Mouse (Mus musculus) testis, adult 2 months (tissue): Measurements from ENCODE around the gene Akr1d1.

Source experiments
- CTCF ChIP-seq: fragments of 200-500 bp; IDR thresholded peaks from 2 replicates; pipeline ENCODE4 v1.5.1; 2012; ENCODE audit warnings: low read depth, mild to moderate bottlenecking, inconsistent platforms, low read length, moderate library complexity; ENCODE audit not compliant: control insufficient read depth, insufficient read depth, insufficient replicate concordance
- POLR2A ChIP-seq: fragments of 200-500 bp; IDR thresholded peaks from 2 replicates; pipeline ENCODE4 v1.6.1; 2012; ENCODE audit warnings: low read depth, mild to moderate bottlenecking, inconsistent platforms, low read length, moderate library complexity; ENCODE audit not compliant: control insufficient read depth

DNA sequence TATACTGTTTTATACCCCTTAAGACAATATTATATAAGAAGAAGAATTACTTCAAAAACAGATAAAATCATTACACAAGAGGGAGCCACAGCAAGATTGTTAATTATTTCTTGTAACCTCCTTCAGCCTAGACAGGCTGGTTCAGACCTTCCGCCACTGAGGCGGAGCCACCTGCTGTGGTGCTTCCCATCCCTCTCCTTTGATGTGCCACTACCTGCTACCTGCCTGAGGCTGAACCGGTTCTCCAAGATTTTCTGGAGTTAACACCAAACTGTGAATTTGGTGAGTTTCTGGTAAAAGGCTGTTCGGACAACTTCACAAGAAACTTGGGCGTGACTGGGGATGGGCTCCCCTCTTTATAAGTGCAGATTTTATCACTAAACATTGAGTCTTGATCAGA is 50.5 kb downstream of the Akr1d1 start:
- TF ChIP-seq CTCF: no peak
- no peak for TF ChIP-seq POLR2A
